Mouse (Mus musculus) kidney, adult 18-20 months (tissue): ENCODE measurements around the gene Crybb1.

Experiments
- DNase-seq: peaks from one replicate; pipeline ENCODE4 v3.0.0; 2021

Gene Crybb1

DNA sequence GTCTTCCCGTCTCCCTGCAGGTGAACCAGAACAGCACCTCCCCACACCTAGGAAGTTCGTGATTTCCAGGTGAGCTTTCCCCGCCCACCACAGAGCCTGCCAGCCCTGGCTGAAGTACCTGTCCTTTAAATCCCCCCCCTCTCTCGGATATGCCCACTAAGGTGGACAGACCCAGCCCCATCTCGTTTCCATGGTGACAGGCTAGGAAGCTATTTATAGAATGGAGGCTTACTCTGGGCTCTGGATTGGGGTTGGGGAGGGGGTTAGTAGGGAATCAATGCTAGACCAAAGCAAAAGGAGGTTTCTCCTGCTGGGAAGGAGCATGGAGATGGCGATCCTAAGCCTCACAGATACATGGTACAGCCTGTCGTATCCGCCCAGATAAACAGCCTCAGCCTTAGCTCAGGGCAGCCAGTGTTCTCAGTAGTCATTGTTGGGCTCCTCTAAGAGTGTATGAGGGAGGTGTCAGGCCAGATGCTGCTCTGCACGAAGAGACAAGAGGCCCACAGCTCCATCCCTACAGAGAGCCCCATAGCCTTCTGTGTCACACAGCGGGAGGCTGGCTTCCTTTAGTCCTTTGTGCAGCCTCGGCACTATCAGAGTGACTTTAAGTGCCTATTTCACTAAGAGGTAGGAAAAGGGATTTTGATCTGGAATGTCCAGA, 57.7 kb downstream of the Crybb1 start:
- no peak for DNase-seq

DNA sequence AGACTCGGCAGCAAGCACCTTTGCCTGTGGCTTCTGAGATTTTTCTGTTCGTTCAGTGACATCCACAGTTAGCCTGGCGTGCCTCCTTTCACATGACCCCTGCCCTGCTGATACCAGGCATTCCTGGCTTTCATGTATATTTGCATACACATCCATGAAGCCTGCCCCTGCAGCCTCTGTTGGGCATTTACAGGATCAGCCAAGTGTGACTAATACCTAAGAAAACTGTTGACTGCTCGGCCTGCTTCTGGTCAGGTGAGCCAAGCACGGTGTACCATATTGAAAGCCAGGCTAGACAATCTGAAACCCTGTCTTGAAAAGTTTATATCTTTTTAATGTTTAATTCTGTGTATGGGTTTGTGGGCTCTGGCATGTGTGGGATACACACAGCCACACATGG, 60.9 kb downstream of the Crybb1 start:
- no peak for DNase-seq

DNA sequence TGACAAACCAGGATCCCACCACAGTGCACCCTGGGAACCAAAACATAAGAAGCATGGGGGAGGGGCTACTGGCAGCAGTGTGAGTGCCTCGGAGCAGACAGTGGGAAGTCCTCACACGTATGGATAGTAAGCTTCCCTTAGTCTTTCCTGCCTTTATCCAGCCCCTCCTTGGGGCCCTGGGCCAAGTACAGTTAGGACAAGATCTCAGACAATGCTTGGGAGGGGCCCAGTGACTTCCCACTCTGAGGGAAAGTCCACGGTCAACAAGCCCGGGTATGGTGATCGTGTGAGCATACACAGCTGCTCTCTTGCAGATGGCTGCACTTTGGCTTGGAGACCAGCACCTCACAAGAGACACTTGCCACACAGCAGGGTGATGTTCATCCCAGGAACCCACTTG, 61.7 kb downstream of the Crybb1 start:
- no peak for DNase-seq
